Mouse (Mus musculus): ENCODE measurements around the gene Gm11562.

GRCm38 (mm10) chr11:99590981-99591380 is 29.3 kb downstream of the Gm11562 start, which contains the start of gene Krtap1-3:
- no peak for TF ChIP-seq CTCF (IDR thresholded peaks at IDR 0.05; ENCODE audit: control insufficient read depth, insufficient read depth, low read length)
- no peak for TF ChIP-seq POLR2A (IDR thresholded peaks at IDR 0.05; ENCODE audit: borderline replicate concordance, control insufficient read depth, low read depth, low read length)

Measured in bone marrow, adult 2 months (tissue).